Mouse (Mus musculus) lung, embryonic 15.5 days (tissue): ENCODE data around the gene Lef1. TPM values are rescaled to one million over a fixed set of nuclear protein-coding genes. Genes with fewer than 3 reads are reported as not detected.
A peak's percentile ranks its signal among the peaks of the same experiment; 100 is the strongest.

Source experiments
- ATAC-seq: fragments of 200-750 bp; cut with Nextera tagmentation; 2 replicates; pipeline ENCODE4 v1.8.0; 2017; ENCODE audit warnings: moderate number of reproducible peaks, borderline replicate concordance; ENCODE audit not compliant: low FRiP score, low TSS enrichment; ENCODE audit errors: extremely low read depth
- H3K27ac ChIP-seq: fragments of 300-500 bp; sonication (generic); 2 replicates; pipeline ENCODE4 v1.5.1; 2015; ENCODE audit warnings: moderate library complexity, mild to moderate bottlenecking, inconsistent platforms
- H3K27me3 ChIP-seq: fragments of 300-500 bp; sonication (generic); 2 replicates; pipeline ENCODE4 v1.6.1; 2015; ENCODE audit warnings: inconsistent platforms
- H3K36me3 ChIP-seq: fragments of 300-500 bp; sonication (generic); 2 replicates; pipeline ENCODE4 v1.6.1; 2015; ENCODE audit warnings: inconsistent platforms
- H3K4me1 ChIP-seq: fragments of 300-500 bp; sonication (generic); 2 replicates; pipeline ENCODE4 v1.6.1; 2015; ENCODE audit warnings: inconsistent platforms
- H3K4me2 ChIP-seq: fragments of 300-500 bp; sonication (generic); 2 replicates; pipeline ENCODE4 v1.6.1; 2015; ENCODE audit warnings: inconsistent platforms, mild to moderate bottlenecking, moderate library complexity
- H3K4me3 ChIP-seq: fragments of 300-500 bp; sonication (generic); 2 replicates; pipeline ENCODE4 v1.5.1; 2015; ENCODE audit warnings: mild to moderate bottlenecking, inconsistent platforms
- H3K9ac ChIP-seq: fragments of 300-500 bp; sonication (generic); 2 replicates; pipeline ENCODE4 v1.6.1; 2015; ENCODE audit warnings: inconsistent platforms
- H3K9me3 ChIP-seq: fragments of 300-500 bp; sonication (generic); 2 replicates; pipeline ENCODE4 v1.6.1; 2016; ENCODE audit warnings: inconsistent platforms
- WGBS: fragments of 180-500 bp; shearing (Covaris S2); methylation state at CpG from one replicate; pipeline ENCODE4 v1.1.7; 2015; 5-methylcytosine and 5-hydroxymethylcytosine counted together
- polyA plus RNA-seq: library from polyadenylated mRNA; unstranded; fragments of >200 nt; fragmentation: Nextera tagmentation; extraction: Ambion mirVana; gene quantifications from 2 replicates; pipeline ENCODE4 v1.2.1, GENCODE M21; 2015

Lef1 gene
- polyA plus RNA-seq, 1 experiment from 2014 or later, result 22.2 TPM

DNA sequence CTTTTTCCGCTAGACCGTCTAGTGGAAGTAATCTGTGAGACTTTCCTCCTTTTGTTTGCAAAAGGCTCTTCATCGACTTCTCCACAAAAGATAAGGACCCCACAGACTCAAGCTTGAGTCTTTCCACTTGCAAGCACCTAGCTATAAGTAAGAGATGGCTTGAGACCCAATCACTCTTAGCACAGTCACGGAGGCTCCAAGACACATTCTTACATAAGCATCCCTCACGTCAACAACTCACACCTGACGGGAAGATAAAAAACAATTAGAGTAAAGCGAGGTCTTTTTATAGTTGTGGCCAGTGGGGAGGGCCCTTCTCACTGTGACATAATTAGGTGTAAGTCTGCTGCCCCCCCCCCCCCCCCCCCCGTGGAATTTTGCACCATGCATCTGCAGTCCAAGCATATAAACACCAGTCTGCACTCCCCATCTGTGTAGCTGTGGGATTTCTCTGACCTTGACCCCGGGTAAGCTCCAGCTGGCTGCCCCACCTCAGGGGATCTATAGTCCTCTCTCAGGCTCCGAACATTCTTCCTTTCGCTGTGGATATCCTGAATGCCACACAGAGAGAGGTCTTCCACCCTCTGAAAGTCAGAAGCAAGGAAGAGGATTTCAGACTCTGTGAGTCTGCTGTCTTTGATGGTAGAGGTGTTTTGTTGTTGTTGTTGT lies 61.2 kb downstream of the Lef1 start:
- Histone ChIP-seq H3K27ac (no peak overlapping the region), H3K9ac (no peak overlapping the region), H3K4me1 (peaks cover 14% of the 10 kb centered on the region), H3K9me3 (no peaks in the 10 kb centered on the region), H3K27me3 (no peaks in the 10 kb centered on the region), H3K36me3 (no peaks in the 10 kb centered on the region), H3K4me3 (no peak overlapping the region), H3K4me2 (no peak overlapping the region)
- WGBS, result 33% methylated on average over 10 of the region's 11 CpGs
- ATAC-seq, result no peak

DNA sequence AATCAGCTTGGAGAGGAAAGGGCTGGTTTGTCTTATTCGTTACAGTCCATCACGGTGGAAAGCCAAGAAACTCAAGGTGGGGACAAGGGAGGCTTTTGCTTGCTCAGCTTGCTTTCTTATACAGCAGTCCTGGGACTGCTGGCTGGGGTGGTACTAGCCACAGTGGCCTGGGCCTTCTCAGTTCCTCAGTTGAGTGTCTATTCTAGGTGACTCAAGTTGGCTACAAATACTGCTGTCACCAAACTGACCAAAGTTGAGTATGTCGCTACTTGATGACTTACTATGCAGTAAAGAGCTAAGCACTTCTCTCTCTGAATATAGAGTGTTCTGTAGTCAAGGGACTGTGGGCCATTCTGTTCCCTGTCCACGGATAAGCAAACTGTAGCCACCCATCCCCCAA lies 62.0 kb downstream of the Lef1 start:
- no peak overlapping the region for H3K9ac ChIP-seq
- H3K27ac ChIP-seq, result no peak overlapping the region
- H3K4me3 ChIP-seq, result no peak overlapping the region
- no peaks in the 10 kb centered on the region for H3K27me3 ChIP-seq
- no peak overlapping the region for H3K4me2 ChIP-seq
- ATAC-seq, result no peak
- H3K36me3 ChIP-seq, result no peaks in the 10 kb centered on the region
- peaks cover 14% of the 10 kb centered on the region for H3K4me1 ChIP-seq
- H3K9me3 ChIP-seq, result no peaks in the 10 kb centered on the region
- WGBS, result 64% methylated on average over 4 of the region's 4 CpGs

DNA sequence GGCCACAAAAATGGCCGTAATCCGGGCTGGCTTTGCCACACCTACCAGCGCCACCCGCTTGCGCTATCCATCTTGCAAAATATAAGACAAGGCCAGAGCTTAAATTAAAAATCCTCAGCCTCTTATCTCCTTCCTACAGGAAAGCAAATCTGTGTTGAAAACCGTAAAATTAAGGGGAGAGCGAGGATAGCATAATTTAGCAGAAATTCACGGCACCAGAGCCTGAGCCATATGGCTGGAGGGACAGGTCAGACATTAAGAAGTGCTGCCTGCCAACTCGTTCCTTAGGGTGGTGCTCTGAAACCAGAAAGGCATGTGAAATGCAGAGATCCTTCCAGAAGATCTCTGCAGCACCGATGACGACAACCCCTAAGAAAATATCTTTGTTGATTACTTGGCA lies 70.7 kb downstream of the Lef1 start:
- Histone ChIP-seq H3K4me1 (no peaks in the 10 kb centered on the region), H3K27ac (no peak overlapping the region)
- WGBS, result 80% methylated on average over 11 of the region's 11 CpGs

DNA sequence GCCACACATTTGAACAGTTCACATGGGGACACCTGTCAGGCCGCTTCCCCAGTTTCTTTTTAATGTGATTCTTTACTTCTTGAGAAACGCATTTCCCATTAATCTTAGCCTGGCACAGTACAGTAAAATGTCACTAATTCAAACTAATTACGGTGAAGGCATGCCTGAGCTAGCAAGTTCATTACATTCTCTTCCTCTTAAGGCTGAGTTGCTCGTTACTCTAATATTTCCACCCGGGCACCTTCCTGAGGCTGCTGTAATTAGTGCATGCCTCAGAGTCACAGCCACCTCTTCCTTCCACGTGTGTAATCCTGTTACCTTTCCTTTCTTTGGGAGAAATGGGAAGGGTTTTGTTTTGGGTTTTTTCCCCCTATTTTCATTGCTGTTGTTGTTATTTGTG lies 71.9 kb downstream of the Lef1 start:
- H3K9me3 ChIP-seq, result no peaks in the 10 kb centered on the region
- H3K27me3 ChIP-seq, result no peaks in the 10 kb centered on the region
- no peak overlapping the region for H3K9ac ChIP-seq
- H3K4me1 ChIP-seq, result no peaks in the 10 kb centered on the region; the same call in 1 of the 2 replicates
- no peak overlapping the region for H3K27ac ChIP-seq
- H3K4me2 ChIP-seq, result no peak overlapping the region
- H3K36me3 ChIP-seq, result no peaks in the 10 kb centered on the region
- ATAC-seq, result no peak
- H3K4me3 ChIP-seq, result no peak overlapping the region
- 70% methylated on average over 6 of the region's 6 CpGs for WGBS

More for the DNA sequence above, 70.7 kb downstream of the Lef1 start:
- Histone ChIP-seq H3K9ac (no peak overlapping the region), H3K4me2 (no peak overlapping the region), H3K4me3 (no peak overlapping the region), H3K9me3 (no peaks in the 10 kb centered on the region), H3K36me3 (no peaks in the 10 kb centered on the region), H3K27me3 (no peaks in the 10 kb centered on the region)
- no peak for ATAC-seq

DNA sequence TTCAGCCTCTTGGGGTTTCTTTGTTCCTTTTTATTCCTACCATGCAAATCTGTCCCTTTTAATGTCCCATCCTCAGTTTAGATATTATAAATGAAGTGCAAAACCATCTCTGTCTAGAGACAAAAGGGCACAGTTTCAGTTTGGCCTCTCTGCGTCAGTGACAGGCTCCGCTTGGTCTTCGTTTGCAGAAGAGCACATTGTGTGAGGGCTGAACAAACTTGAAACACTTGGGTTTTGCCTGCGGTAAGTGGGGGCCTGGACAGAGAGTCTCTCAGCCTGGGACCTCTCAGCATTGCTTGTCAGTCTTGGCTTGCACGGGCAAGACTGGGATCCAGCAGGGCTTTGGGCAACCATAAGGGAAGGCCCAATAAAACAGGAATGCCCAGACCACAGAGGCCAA lies 75.9 kb downstream of the Lef1 start:
- H3K9ac ChIP-seq, result no peak overlapping the region
- H3K4me1 ChIP-seq, result peaks cover 8% of the 10 kb centered on the region; the same call in 1 of the 2 replicates
- WGBS, result 37% methylated on average over 5 of the region's 5 CpGs
- peak; percentile 62; the same call in 1 of the 2 replicates for ATAC-seq
- no peaks in the 10 kb centered on the region for H3K36me3 ChIP-seq
- H3K27ac ChIP-seq, result peak overlapping the region; percentile 14
- H3K9me3 ChIP-seq, result no peaks in the 10 kb centered on the region
- H3K27me3 ChIP-seq, result no peaks in the 10 kb centered on the region
- no peak overlapping the region for H3K4me2 ChIP-seq
- H3K4me3 ChIP-seq, result no peak overlapping the region

DNA sequence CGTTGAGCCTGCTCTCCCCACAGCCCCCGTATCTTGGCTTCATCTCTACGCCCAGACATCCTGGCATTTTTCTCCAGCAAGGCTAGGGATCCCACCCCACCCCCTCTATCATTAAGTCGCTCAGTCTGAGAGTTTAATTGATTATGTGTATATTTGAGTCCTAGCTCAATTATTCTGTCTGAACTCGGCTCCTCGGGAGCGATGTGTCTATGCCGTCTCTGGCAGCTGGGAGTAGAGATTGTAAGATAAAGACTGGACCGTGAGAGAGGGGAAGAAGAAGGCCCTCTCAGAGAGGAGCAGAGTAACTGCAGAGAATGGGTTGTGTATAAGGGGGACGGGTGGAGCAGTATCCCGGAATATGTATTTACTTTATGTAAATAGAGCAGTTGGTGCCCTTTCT lies 80.0 kb downstream of the Lef1 start:
- 20% methylated on average over 11 of the region's 11 CpGs for WGBS
- H3K4me3 ChIP-seq, result no peak overlapping the region
- peaks cover 8% of the 10 kb centered on the region; the same call in 1 of the 2 replicates for H3K4me1 ChIP-seq
- H3K36me3 ChIP-seq, result no peaks in the 10 kb centered on the region
- peak; percentile 40; the same call in 1 of the 2 replicates for ATAC-seq
- no peak overlapping the region for H3K9ac ChIP-seq
- no peaks in the 10 kb centered on the region for H3K9me3 ChIP-seq
- peak overlapping the region; percentile 20; the same call in 1 of the 2 replicates for H3K4me2 ChIP-seq
- H3K27me3 ChIP-seq, result no peaks in the 10 kb centered on the region
- peak overlapping the region; percentile 33; the same call in 1 of the 2 replicates for H3K27ac ChIP-seq

DNA sequence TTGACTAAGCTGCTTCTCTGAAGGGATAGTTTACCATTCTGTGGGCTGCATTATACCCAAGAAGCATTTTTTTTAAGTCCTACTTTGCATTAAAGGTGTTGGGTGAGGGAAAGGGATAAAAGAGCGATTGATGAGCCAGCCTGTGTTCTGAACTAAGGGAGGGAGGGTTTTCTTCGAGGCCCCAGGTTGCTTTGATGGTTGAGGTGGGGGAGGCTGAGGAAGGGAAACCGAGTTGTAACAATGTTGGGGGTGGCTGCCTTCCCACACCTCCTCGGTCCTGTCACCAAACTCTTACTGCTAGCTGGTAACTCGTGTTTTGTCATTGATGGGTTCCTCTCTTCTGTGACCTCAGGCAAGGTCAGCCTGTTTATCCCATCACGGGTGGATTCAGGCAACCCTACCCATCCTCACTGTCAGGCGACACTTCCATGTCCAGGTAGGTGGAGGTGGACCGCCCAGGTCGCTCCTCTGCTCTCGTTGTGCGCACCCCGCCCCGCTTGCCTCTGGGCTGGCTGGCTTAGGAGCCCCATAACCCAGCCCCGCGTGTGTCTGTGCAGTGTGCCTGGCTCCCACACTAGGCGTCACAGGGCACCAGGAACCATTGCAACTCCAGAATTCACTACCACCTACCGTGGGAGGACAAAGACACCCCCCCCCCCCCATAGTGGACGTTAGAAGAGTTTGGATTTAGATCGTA lies 80.5 kb downstream of the Lef1 start:
- H3K36me3 ChIP-seq, result no peaks in the 10 kb centered on the region
- peaks cover 8% of the 10 kb centered on the region; the same call in 1 of the 2 replicates for H3K4me1 ChIP-seq
- WGBS, result 65% methylated on average over 19 of the region's 19 CpGs
- no peak; the same call in 1 of the 2 replicates for ATAC-seq
- no peak overlapping the region for H3K9ac ChIP-seq
- H3K27ac ChIP-seq, result no peak overlapping the region
- H3K9me3 ChIP-seq, result no peaks in the 10 kb centered on the region
- no peak overlapping the region for H3K4me2 ChIP-seq
- no peak overlapping the region for H3K4me3 ChIP-seq
- H3K27me3 ChIP-seq, result no peaks in the 10 kb centered on the region

DNA sequence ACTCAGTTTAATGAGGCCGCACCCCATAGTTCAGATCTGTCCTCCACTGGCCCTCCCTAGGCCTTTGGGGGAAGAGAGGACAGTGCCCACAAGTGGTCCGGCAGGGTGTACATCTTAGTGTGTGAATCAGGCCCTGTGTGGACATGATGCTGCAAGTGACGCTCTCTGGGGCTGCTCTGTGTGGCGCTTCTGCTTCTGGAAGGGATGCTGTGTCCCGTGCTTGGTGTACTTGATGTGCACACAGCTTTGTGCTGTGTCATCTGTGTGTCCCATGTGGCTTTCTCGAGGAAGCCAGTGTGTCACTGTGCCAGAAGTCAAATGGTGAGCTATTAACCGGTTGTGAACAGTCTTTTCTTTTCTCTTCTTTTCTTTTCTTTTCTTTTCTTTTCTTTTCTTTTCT lies 81.2 kb downstream of the Lef1 start:
- peaks cover 13% of the 10 kb centered on the region; the same call in 1 of the 2 replicates for H3K4me1 ChIP-seq
- WGBS, result 78% methylated on average over 7 of the region's 7 CpGs
- no peaks in the 10 kb centered on the region for H3K9me3 ChIP-seq
- H3K27ac ChIP-seq, result no peak overlapping the region
- H3K4me2 ChIP-seq, result no peak overlapping the region
- no peaks in the 10 kb centered on the region for H3K36me3 ChIP-seq
- no peak overlapping the region for H3K4me3 ChIP-seq
- H3K9ac ChIP-seq, result no peak overlapping the region
- no peak for ATAC-seq
- no peaks in the 10 kb centered on the region for H3K27me3 ChIP-seq

DNA sequence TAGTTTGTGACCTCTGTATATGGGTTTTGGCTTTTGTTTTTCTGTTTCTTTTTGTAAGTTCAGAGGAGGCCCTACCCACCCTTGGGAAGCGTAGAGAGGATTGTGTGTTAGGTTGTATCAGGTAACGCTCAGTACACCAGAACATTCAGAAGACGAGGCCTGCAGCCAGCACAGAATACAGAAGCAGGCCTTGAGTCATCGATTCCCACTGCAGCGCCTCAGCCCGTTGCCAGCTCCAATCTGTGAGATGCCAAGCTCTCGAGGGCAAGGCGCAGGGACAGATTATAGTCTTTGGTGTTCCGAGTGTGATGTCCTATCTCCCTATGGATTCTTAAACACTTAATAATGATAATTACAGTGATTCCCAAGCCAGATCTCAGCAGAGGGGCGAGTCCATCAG lies 85.8 kb downstream of the Lef1 start:
- no peaks in the 10 kb centered on the region for H3K27me3 ChIP-seq
- no peak overlapping the region for H3K27ac ChIP-seq
- H3K4me2 ChIP-seq, result no peak overlapping the region
- no peaks in the 10 kb centered on the region for H3K9me3 ChIP-seq
- no peak overlapping the region for H3K4me3 ChIP-seq
- H3K9ac ChIP-seq, result no peak overlapping the region
- no peak for ATAC-seq
- WGBS, result 78% methylated on average over 10 of the region's 10 CpGs
- H3K4me1 ChIP-seq, result peaks cover 8% of the 10 kb centered on the region; the same call in 1 of the 2 replicates
- no peaks in the 10 kb centered on the region for H3K36me3 ChIP-seq

DNA sequence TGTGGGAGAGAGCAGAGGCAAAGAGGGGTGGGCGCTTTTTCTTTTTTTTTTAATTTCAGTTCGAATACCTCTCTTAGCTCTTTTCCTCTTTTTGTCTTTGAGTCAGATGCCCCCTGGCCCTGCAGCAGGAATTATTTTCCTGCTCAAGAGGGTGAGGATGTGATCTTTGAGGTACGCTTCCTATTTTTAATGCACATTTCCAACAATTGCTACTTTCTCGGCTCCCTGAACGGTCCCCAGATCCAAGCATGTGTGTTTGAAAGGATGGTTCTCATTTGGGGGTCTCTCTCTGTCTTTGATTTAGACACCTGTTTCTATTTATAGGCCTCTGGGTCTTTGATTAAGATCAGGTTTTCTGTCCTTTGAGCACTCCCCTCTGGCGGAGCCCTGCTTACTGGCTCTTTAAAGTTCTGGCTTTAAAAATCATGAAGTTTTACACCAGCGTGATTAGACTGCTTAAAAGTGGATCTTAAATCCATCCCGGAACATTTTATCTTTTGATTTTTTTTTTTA lies 86.3 kb downstream of the Lef1 start:
- ATAC-seq, result no peak
- H3K36me3 ChIP-seq, result no peaks in the 10 kb centered on the region
- WGBS, result 74% methylated on average over 8 of the region's 8 CpGs

DNA sequence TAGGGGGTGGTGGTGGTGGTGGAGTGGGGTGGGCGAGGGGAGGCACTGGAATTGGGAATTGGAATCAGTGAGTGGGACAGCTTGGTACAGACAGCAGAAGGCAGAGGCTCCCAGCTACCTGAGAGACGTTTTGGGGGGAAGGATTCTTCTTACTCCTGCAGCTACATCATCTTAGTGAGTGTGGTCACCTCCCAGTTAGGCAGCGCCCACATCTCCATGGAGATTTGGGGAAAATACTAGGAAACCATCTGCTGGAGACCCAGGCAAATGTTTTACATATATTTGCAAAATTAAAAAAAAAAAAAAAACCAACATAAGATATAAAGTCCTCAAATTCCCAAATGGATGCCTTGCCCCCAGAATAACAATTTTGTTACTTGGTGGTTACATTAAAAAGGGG lies 88.7 kb downstream of the Lef1 start:
- 82% methylated on average over 3 of the region's 3 CpGs for WGBS
- H3K27me3 ChIP-seq, result no peaks in the 10 kb centered on the region
- no peak overlapping the region for H3K27ac ChIP-seq
- no peak overlapping the region for H3K9ac ChIP-seq
- H3K4me3 ChIP-seq, result no peak overlapping the region
- no peak overlapping the region for H3K4me2 ChIP-seq
- ATAC-seq, result no peak
- H3K4me1 ChIP-seq, result peaks cover 8% of the 10 kb centered on the region; the same call in 1 of the 2 replicates
- H3K36me3 ChIP-seq, result no peaks in the 10 kb centered on the region
- no peaks in the 10 kb centered on the region for H3K9me3 ChIP-seq

More for the DNA sequence above, 86.3 kb downstream of the Lef1 start:
- Histone ChIP-seq H3K27ac (no peak overlapping the region), H3K4me2 (no peak overlapping the region), H3K4me1 (peaks cover 8% of the 10 kb centered on the region; the same call in 1 of the 2 replicates), H3K4me3 (no peak overlapping the region), H3K9ac (no peak overlapping the region), H3K27me3 (no peaks in the 10 kb centered on the region), H3K9me3 (no peaks in the 10 kb centered on the region)
